Mouse (Mus musculus): ENCODE results near the gene Cd3d.

- TF ChIP-seq CTCF (IDR thresholded peaks at IDR 0.05; ENCODE audit: borderline replicate concordance, control insufficient read depth, extremely low read depth, insufficient read depth, low read length, poor library complexity) = no peak
- TF ChIP-seq POLR2A (IDR thresholded peaks at IDR 0.05; ENCODE audit: control insufficient read depth, extremely low read depth, insufficient read depth, low read length, poor library complexity) = no peak
Observed at GRCm38 (mm10) chr9:45011291-45011690, 29.7 kb downstream of the Cd3d start.
